ENCODE assay signal across 8 mouse cellular contexts in the genomic region with DNA sequence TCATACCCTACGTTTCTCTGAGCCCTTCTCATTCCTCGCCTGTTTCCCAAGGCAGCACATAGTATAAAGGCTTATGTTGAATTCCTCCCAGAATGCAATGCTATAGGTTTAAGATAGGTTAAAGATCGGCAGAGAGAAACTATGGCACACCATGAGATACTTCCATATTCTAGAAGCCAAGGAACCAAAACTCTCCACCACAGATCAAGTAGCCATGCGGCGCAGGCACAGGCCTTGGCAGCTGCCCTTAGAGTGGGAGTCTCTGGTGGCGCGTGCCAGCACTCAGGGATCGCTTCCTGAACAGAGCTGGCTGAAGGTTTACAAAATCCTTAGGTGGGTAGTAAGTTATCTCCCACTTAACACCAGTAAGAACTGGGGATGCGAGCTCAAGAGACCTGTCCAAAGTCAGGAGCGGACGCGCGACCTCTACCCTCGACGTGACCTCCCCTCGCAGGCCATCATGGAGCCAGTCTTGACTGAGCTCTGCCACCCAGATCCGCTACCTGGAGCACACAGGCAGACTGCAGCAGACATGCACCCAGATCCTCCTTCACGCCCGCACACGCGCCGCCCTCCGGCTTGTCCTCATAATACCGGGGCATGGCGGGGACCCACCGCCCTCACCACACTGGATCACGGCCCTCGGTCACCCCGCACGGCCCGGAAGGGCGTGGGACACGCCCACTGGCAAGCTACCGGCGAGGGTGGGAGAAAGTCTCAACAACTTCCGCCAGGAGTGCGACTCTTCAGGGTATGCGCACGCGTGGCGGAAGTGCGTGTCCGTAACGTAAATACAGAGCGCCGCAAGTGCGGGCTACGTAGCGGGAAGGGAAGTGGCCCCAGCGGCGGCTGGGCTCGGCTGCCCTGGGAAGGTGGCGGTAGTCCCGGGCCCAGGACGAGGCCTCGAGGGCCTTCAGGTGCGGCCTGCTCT. TPM values are rescaled to one million over a fixed set of nuclear protein-coding genes. Genes with fewer than 3 reads are reported as not detected.
DNase-seq lines count a peak whose midpoint lies in the region; ATAC-seq and TF ChIP-seq lines count a peak whose summit lies in the region.

A gene (minus strand): TSS at position 738 of the 931 bp plus-strand sequence.
A gene (plus strand): TSS at position 774 of the 931 bp plus-strand sequence.

- 1% methylated on average over 57 of the region's 57 CpGs for WGBS in bone marrow, adult 2 months
- 3% methylated on average over 57 of the region's 57 CpGs for WGBS in embryonic facial prominence, embryonic 15.5 days
- WGBS in limb, embryonic 14.5 days, result 4% methylated on average over 50 of the region's 57 CpGs
- 2% methylated on average over 57 of the region's 57 CpGs for WGBS in midbrain, postnatal 0 days

- H3K4me1 ChIP-seq in bone marrow, adult 2 months (ENCODE audit: control insufficient read depth, insufficient read depth, low read length), result peaks cover 2% of the 10 kb centered on the region
- H3K4me1 ChIP-seq in embryonic facial prominence, embryonic 15.5 days, result peaks cover 25% of the 10 kb centered on the region
- H3K4me1 ChIP-seq in limb, embryonic 14.5 days (ENCODE audit: control insufficient read depth, insufficient read depth, low read length), result peaks cover 20% of the 10 kb centered on the region
- H3K4me1 ChIP-seq in midbrain, postnatal 0 days (ENCODE audit: insufficient read depth, low read length), result peaks cover 20% of the 10 kb centered on the region

- peak; percentile 97 for ATAC-seq in embryonic facial prominence, embryonic 15.5 days (ENCODE audit: insufficient number of reproducible peaks, low FRiP score, low TSS enrichment, low read depth)
- peak; percentile 98 for ATAC-seq in limb, embryonic 14.5 days (ENCODE audit: low FRiP score, low read depth)
- ATAC-seq in midbrain, postnatal 0 days (ENCODE audit: low FRiP score), result peak; percentile 97

- peak within 1 kb of the TSS; percentile 96 for H3K4me3 ChIP-seq in bone marrow, adult 2 months (replicated peaks; ENCODE audit: control insufficient read depth, low read depth, low read length)
- peak within 1 kb of the TSS; percentile 78 for H3K4me3 ChIP-seq in embryonic facial prominence, embryonic 15.5 days (replicated peaks)
- peak within 1 kb of the TSS; percentile 96 for H3K4me3 ChIP-seq in limb, embryonic 14.5 days (replicated peaks; ENCODE audit: low read length)
- peak within 1 kb of the TSS; percentile 95 for H3K4me3 ChIP-seq in midbrain, postnatal 0 days (ENCODE audit: low read depth, low read length)

- H3K9me3 ChIP-seq in embryonic facial prominence, embryonic 15.5 days (replicated peaks), result no peaks in the 10 kb centered on the region
- H3K9me3 ChIP-seq in limb, embryonic 14.5 days (ENCODE audit: control insufficient read depth, low read length), result peaks cover under 1% of the 10 kb centered on the region; the same call in 1 of the 2 replicates
- no peaks in the 10 kb centered on the region for H3K9me3 ChIP-seq in midbrain, postnatal 0 days (ENCODE audit: low read length)

- H3K27me3 ChIP-seq in embryonic facial prominence, embryonic 15.5 days, result no peaks in the 10 kb centered on the region
- H3K27me3 ChIP-seq in limb, embryonic 14.5 days (ENCODE audit: control insufficient read depth, insufficient read depth, low read length), result no peaks in the 10 kb centered on the region
- no peaks in the 10 kb centered on the region for H3K27me3 ChIP-seq in midbrain, postnatal 0 days (ENCODE audit: insufficient read depth, low read length)

- TF ChIP-seq POLR2A in bone marrow, adult 2 months (IDR thresholded peaks at IDR 0.05; ENCODE audit: borderline replicate concordance, control insufficient read depth, low read depth, low read length), result peak; percentile 87; the same call in 1 of the 2 replicates
- TF ChIP-seq POLR2A in limb, embryonic 14.5 days (IDR thresholded peaks at IDR 0.05; ENCODE audit: borderline replicate concordance, extremely low read depth, insufficient read depth, insufficient read length), result peak; percentile 93

- no peak for TF ChIP-seq CTCF in bone marrow, adult 2 months (IDR thresholded peaks at IDR 0.05; ENCODE audit: control insufficient read depth, insufficient read depth, low read length)
- peak; percentile 38; the same call in 1 of the 2 replicates for TF ChIP-seq CTCF in midbrain, postnatal 0 days (IDR thresholded peaks at IDR 0.05)

- H3K36me3 ChIP-seq in embryonic facial prominence, embryonic 15.5 days, result peaks cover 36% of the 10 kb centered on the region
- peaks cover 41% of the 10 kb centered on the region for H3K36me3 ChIP-seq in limb, embryonic 14.5 days (ENCODE audit: control insufficient read depth, insufficient read depth, low read length)
- peaks cover 29% of the 10 kb centered on the region for H3K36me3 ChIP-seq in midbrain, postnatal 0 days (ENCODE audit: insufficient read depth, low read length)

- peak within 1 kb of the TSS; percentile 87 for H3K4me2 ChIP-seq in embryonic facial prominence, embryonic 15.5 days (replicated peaks)
- peak within 1 kb of the TSS; percentile 72 for H3K4me2 ChIP-seq in limb, embryonic 14.5 days (replicated peaks; ENCODE audit: low read depth, low read length, severe bottlenecking)
- H3K4me2 ChIP-seq in midbrain, postnatal 0 days (ENCODE audit: low read depth, low read length, poor library complexity, severe bottlenecking), result peak within 1 kb of the TSS; percentile 92

- H3K27ac ChIP-seq in bone marrow, adult 2 months (ENCODE audit: control insufficient read depth, insufficient read depth, low read depth, low read length, poor library complexity), result peak within 1 kb of the TSS; percentile 88
- peak within 1 kb of the TSS; percentile 61 for H3K27ac ChIP-seq in embryonic facial prominence, embryonic 15.5 days (replicated peaks)
- H3K27ac ChIP-seq in limb, embryonic 14.5 days (replicated peaks; ENCODE audit: low read depth, low read length), result peak within 1 kb of the TSS; percentile 68
- H3K27ac ChIP-seq in midbrain, postnatal 0 days (ENCODE audit: low read depth, low read length), result peak within 1 kb of the TSS; percentile 80

- peak; percentile 96 for DNase-seq in 416B (ENCODE audit: low read depth)
- peak; percentile 97 for DNase-seq in heart, adult 8-10 months (ENCODE audit: low spot score)
- peak; percentile 96 for DNase-seq in kidney, adult 9 months
- peak; percentile 92 for DNase-seq in limb, embryonic 14.5 days (ENCODE audit: low spot score)
- DNase-seq in midbrain, postnatal 0 days (ENCODE audit: low spot score), result peak; percentile 98
- peak; percentile 79 to 88 for DNase-seq in spleen, postnatal 14 days (ENCODE audit: low spot score in 2 of 2)

- H3K9ac ChIP-seq in embryonic facial prominence, embryonic 15.5 days, result peak within 1 kb of the TSS; percentile 78
- H3K9ac ChIP-seq in limb, embryonic 14.5 days (ENCODE audit: low read depth, low read length, severe bottlenecking), result peak within 1 kb of the TSS; percentile 90
- peak within 1 kb of the TSS; percentile 91 for H3K9ac ChIP-seq in midbrain, postnatal 0 days (replicated peaks; ENCODE audit: low read length, poor library complexity, severe bottlenecking)

RNA-seq across cellular contexts. Expression of the first gene that starts in this region (rescaled TPM):
- polyA plus RNA-seq in bone marrow, adult 2 months (2011; ENCODE audit: insufficient read depth, insufficient read length, low replicate concordance, missing spikeins), result 26.6 and 28.4 TPM in 2 replicates
- polyA plus RNA-seq in embryonic facial prominence, embryonic 15.5 days (2015; fragmentation: Nextera tagmentation; extraction: Ambion mirVana), result 41.6 and 42.5 TPM in 2 replicates
- 100 to 1,000 TPM in 3 of 4 experiments, 10 to 100 TPM in 1; 99.9 to 124 (median 112) TPM for total RNA-seq in heart, adult 8-10 months (2022)
- 42.9 and 52.2 TPM in 2 replicates for polyA plus RNA-seq in limb, embryonic 14.5 days (2012; rRNA removed)
- 50.9 and 52.3 TPM in 2 replicates for polyA plus RNA-seq in limb, embryonic 14.5 days (2014; fragmentation: Nextera tagmentation; extraction: Ambion mirVana)
- total RNA-seq in midbrain, postnatal 0 days (2014; rRNA removed), result 50.4 and 52.2 TPM in 2 replicates
- polyA plus RNA-seq in midbrain, postnatal 0 days (2015; fragmentation: Nextera tagmentation; extraction: Ambion mirVana), result 42.9 and 44.5 TPM in 2 replicates

RNA-seq across cellular contexts. Expression of the second gene that starts in this region (rescaled TPM):
- 9.5 and 22.8 TPM in 2 replicates for polyA plus RNA-seq in bone marrow, adult 2 months (2011; ENCODE audit: insufficient read depth, insufficient read length, low replicate concordance, missing spikeins)
- 140 and 145 TPM in 2 replicates for polyA plus RNA-seq in embryonic facial prominence, embryonic 15.5 days (2015; fragmentation: Nextera tagmentation; extraction: Ambion mirVana)
- total RNA-seq in heart, adult 8-10 months (2022), result 10 to 100 TPM; 24.8 to 29.3 (median 28.3) TPM
- polyA plus RNA-seq in limb, embryonic 14.5 days (2012; rRNA removed), result 117 and 119 TPM in 2 replicates
- polyA plus RNA-seq in limb, embryonic 14.5 days (2014; fragmentation: Nextera tagmentation; extraction: Ambion mirVana), result 145 and 151 TPM in 2 replicates
- total RNA-seq in midbrain, postnatal 0 days (2014; rRNA removed), result 62.4 and 98.7 TPM in 2 replicates
- 131 and 134 TPM in 2 replicates for polyA plus RNA-seq in midbrain, postnatal 0 days (2015; fragmentation: Nextera tagmentation; extraction: Ambion mirVana)

Comparison
In these comparisons a context has a peak if more than half of its experiments do, and no peak if none do; other contexts are left out.
1. Peak in every context shown above with its lines: DNase-seq, ATAC-seq, H3K4me3 ChIP-seq and H3K27ac ChIP-seq.